Mouse (Mus musculus) kidney, adult 11 months (tissue): ENCODE measurements around the gene Itga10.
"Not testable (repeated sequence)": the region's sequence is repeated elsewhere in the genome, so short reads cannot be mapped to it uniquely, and the experiment has no call there.

Experiments used
- DNase-seq: peaks from one replicate; pipeline ENCODE4 v3.0.0; 2022

Gene Itga10

DNA sequence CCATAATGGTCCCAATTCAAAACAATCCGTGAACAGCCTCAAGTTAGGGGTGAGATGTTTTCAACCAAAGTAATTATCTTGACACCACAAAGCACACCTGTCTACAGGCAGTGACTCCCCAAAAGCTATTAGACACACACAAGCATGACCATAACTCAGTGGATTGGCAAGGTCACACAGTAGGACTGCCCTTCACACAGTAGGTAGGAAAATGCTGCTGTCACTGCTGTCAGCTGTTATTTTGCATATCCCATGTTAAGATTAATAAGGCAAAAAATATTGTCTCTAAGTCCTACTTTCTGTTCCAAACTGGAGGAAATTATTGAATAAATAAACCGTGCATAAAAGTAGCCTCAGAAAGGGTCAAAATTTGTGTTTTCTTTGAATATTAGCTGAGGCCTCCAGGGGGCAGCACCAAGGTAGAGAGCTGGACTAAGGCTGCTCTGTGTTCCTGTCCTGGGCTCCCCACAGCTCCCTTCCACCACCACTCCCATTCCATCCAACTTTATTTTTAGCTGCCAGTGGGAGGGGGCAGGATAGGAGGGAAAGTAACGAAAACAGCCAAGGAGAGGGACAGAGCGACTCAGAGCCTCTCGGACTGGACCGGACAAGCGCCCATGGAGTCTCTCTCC, at the start of gene Itga10:
Itga10 (plus strand) TSS at position 567 of the 632 bp plus-strand sequence.
- DNase-seq: no peak

GRCm38 (mm10) chr3:96595661-96596060, 49.7 kb upstream of the Itga10 start:
- DNase-seq: no peak

DNA sequence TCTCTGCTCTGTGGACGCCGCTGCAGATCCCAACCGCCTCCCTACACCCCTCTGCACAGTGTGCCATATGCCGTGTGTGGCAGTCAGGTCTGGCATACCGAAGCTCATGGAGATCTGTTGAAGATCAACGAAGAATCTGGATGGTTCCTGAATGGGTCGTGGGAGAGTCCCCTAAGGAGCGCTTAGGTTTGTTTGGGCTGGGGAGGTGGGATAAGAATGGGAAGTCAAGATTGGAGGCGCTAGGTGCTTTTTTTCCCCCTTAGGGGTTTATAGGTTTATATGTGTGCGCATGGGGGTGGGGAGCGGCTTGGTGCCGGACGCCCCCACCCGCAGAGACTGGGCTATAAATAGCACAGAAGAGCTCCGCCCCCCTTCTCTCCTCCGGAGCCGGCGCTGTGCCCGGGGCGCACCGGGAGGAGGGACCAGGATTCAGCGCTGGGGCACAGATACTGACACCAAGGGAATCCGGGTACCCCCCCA, 49.1 kb upstream of the Itga10 start, which contains the start of gene Ankrd34a:
Ankrd34a (plus strand) TSS at position 409 of the 480 bp plus-strand sequence.
- peak; percentile 22 for DNase-seq

- DNase-seq: no peak
These were observed 48.5 kb upstream of the Itga10 start for GRCm38 (mm10) chr3:96596855-96597254.

- no peak for DNase-seq
These were observed 47.9 kb upstream of the Itga10 start for GRCm38 (mm10) chr3:96597435-96597891.

- DNase-seq: peak; percentile 47
These were observed 47.0 kb upstream of the Itga10 start for GRCm38 (mm10) chr3:96598156-96599068.

GRCm38 (mm10) chr3:96599069-96599393, 46.4 kb upstream of the Itga10 start:
- no peak for DNase-seq

GRCm38 (mm10) chr3:96599411-96599810, 46.0 kb upstream of the Itga10 start:
- no peak for DNase-seq

GRCm38 (mm10) chr3:96600639-96601250, 44.6 kb upstream of the Itga10 start, which contains the start of gene Lix1l:
Lix1l (plus strand) TSS chr3:96601149.
- peak; percentile 93 for DNase-seq

DNA sequence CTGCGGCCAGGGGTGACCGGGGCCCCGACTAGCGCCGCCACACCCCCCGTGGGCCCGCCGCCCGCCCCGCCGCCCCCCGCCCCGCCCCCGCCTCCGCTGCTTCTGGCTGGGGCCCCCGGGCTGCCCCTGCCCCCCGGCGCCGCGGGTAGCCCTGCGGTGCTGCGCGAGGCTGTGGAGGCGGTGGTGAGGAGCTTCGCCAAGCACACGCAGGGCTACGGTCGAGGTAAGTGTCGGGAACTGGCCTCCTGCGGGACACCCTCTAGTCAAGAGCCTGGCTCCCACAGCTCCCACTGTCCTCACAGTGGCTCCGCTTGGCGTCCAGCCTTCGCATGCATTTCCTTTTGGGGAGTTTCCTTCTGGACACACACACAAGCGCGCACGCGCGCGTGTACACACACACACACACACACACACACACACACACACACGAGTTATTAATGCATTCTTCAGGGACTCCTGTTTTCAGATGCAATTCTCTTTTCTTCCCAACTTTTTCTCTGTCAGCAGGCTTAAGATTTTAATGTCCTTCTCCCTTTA, 44.1 kb upstream of the Itga10 start:
- peak; percentile 54 for DNase-seq

DNA sequence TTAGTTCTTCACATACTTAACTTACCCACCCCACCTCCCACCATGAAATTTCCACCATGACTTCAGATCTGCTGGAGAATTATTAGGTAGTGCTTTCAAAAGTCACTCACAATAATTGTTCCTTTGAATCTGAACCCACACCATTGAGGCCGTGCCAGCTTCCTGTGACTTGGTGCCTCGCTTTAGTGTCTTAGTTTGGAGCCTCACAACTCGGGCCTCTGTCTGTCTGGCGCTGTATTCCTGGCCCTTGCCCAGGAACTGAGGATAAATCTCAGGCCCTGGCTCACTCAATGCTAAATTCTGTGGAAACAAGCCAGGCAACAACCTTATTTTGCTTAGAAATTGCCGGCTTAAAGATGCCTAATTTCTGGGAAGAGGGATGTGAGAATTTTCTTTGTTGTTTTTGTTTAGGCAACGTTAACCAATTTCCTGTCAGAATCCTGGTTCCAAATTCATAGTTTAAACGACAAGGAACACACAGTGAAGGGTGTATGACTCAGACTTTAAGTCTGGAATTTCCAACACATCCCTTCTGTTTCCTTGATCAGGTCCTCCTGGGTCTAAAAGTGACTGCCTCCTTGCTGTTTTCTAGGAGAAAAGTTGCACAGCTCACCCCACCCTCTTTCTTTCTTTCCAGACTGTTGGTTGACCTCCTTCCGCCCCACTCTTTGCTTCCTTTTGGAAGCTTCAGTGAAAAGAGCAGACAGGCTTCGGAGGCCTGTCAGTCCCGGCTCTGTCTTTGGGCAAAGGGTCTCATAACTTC, 43.3 kb upstream of the Itga10 start:
- DNase-seq: peak; percentile 14

DNA sequence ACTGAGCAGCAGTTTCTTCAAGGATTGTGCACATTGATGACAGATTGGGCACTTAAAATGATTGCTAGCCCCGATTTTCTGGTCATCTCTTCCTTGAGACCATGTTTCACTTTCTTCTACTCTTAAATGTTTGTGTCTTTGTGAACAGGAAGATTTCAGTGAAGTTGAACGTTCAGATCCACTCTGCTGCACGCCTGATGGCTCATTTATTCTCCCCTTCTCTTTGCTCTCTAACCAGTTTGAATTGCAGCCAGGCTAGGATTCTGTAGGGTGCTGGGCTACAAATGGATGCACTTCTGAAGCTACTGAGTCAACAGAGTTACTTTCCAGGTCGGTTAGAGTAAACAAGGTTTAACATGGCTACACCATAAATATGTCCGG, 42.7 kb upstream of the Itga10 start:
- DNase-seq: no peak

DNA sequence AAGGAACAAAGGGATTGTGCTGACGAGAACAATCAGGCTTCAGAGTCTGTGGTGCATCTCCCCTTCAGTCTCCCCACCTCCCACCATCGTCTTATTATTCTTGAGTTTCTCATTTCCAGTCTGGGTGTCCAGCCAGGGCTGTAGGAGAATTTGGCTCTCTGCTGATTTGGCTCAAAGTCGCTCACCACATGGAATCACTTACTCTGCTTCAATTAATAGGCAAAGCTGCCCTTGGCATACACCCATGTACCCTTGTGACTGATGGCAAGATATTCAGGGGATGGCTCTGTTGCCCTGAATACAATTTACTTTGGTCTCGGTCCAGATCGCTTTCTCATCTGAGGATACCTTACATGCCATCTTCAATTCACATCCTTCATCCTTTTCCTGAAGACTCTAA, 42.1 kb upstream of the Itga10 start:
- no peak for DNase-seq

- not testable (repeated sequence) for DNase-seq
These were observed 39.4 kb upstream of the Itga10 start for GRCm38 (mm10) chr3:96606007-96606406.

- DNase-seq: no peak
These were observed 38.8 kb upstream of the Itga10 start for GRCm38 (mm10) chr3:96606618-96607017.

- DNase-seq: no peak
These were observed 27.4 kb upstream of the Itga10 start for GRCm38 (mm10) chr3:96617941-96618340.

- DNase-seq: no peak
These were observed 22.2 kb upstream of the Itga10 start for GRCm38 (mm10) chr3:96623201-96623600.

DNA sequence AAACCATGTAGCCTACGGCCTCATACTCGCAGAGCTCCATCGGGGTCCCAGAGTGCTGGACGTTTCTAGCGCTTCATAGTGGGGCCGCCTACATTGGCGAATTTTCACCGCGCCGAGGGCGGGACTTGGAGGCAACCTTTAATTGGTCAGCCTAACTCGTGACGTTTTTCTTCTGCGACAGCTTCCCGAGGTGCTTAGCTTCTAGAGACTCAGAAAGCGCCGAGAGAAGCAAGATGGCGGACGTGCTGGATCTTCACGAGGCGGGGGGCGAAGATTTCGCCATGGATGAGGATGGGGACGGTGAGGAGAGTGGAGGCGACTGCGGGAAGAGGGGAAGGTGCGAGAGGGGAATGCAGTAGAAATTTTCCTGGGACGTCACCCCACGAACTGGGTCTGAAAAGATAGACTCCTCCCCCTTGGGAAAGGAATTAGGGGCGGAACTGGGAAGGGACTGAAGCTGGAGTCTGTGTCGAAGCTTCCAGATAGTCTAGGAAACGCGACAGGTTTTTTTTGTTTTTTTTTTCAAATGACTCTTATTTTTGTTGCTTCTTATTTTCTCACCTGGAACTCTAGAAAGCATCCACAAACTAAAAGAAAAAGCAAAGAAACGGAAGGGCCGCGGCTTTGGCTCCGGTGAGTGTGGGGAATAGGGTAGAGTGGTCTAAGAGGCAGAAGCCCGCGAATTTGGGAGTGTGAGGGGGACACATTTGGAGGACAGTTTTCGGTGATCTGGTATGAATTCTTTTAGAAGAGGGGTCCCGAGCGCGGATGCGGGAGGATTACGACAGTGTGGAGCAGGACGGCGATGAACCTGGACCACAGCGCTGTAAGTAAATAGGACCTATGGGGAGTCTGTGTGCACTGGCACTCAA, 15.4 kb upstream of the Itga10 start, which contains the start of gene Rbm8a:
Rbm8a (plus strand) TSS at position 205 of the 872 bp plus-strand sequence.
- DNase-seq: peak; percentile 95

DNA sequence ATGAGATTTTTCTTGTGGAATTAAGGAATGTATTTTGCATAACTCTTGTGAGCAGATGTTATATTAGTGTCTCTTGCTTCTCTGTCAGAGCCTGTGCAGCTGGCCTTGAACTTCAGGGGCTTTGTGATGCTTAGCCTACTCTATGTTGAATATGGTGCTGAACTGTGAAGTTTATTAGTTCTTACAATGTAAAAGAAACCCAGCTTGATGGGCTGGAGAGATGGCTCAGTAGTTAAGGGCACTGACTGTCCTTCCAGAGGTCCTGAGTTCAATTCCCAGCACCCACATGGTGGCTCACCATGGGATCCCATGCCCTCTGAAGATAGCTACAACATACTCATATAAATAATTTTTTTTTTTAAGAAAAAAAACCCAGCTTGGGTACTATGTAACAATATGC, 13.3 kb upstream of the Itga10 start:
- DNase-seq: no peak

- DNase-seq: no peak
These were observed 11.4 kb upstream of the Itga10 start for GRCm38 (mm10) chr3:96634015-96634414.
